Mouse (Mus musculus) lung, embryonic 14.5 days (tissue): ENCODE data around the gene Ttc8. TPM values are rescaled to one million over a fixed set of nuclear protein-coding genes. Genes with fewer than 3 reads are reported as not detected.

Experiments
- ATAC-seq: fragments of 200-750 bp; cut with Nextera tagmentation; 2 replicates; pipeline ENCODE4 v1.8.0; 2017; ENCODE audit warnings: mild to moderate bottlenecking, moderate TSS enrichment, moderate library complexity; ENCODE audit not compliant: insufficient read depth
- DNase-seq: peaks from one replicate; pipeline ENCODE4 v3.0.0-alpha.2; 2015
- H3K27ac ChIP-seq: fragments of 300-500 bp; sonication (generic); 2 replicates; pipeline ENCODE4 v1.5.1; 2014; ENCODE audit warnings: low read depth, mild to moderate bottlenecking, moderate library complexity
- H3K27me3 ChIP-seq: fragments of 300-500 bp; sonication (generic); 2 replicates; pipeline ENCODE4 v1.6.1; 2014; ENCODE audit warnings: low read length, control low read depth; ENCODE audit not compliant: insufficient read depth
- H3K36me3 ChIP-seq: fragments of 300-500 bp; sonication (generic); 2 replicates; pipeline ENCODE4 v1.6.1; 2014; ENCODE audit warnings: control low read depth; ENCODE audit not compliant: insufficient read depth
- H3K4me1 ChIP-seq: fragments of 300-500 bp; sonication (generic); 2 replicates; pipeline ENCODE4 v1.6.1; 2014; ENCODE audit warnings: antibody characterized with exemption, control low read depth; ENCODE audit not compliant: insufficient read depth
- H3K4me2 ChIP-seq: fragments of 300-500 bp; sonication (generic); 2 replicates; pipeline ENCODE4 v1.6.1; 2014; ENCODE audit warnings: mild to moderate bottlenecking
- H3K4me3 ChIP-seq: fragments of 300-500 bp; sonication (generic); 2 replicates; pipeline ENCODE4 v1.5.1; 2014; ENCODE audit warnings: low read depth, low read length
- H3K9ac ChIP-seq: fragments of 300-500 bp; sonication (generic); 2 replicates; pipeline ENCODE4 v1.6.1; 2014
- H3K9me3 ChIP-seq: fragments of 300-500 bp; sonication (generic); 2 replicates; pipeline ENCODE4 v1.6.1; 2016; ENCODE audit warnings: low read depth, low read length, control low read depth
- CTCF ChIP-seq: IDR thresholded peaks from 2 replicates; pipeline ENCODE4 v1.5.1; 2016; ENCODE audit warnings: antibody characterized with exemption, low read depth
- WGBS: fragments of 180-500 bp; shearing (Covaris S2); extraction: QIAGEN DNeasy Blood & Tissue Kit; methylation state at CpG from one replicate; pipeline ENCODE4 v1.1.7; 2014; 5-methylcytosine and 5-hydroxymethylcytosine counted together
- polyA plus RNA-seq: library from polyadenylated mRNA; unstranded; fragments of >200 nt; fragmentation: Nextera tagmentation; extraction: Ambion mirVana; gene quantifications from 2 replicates; pipeline ENCODE4 v1.2.1, GENCODE M21; 2014

The Ttc8 gene
- polyA plus RNA-seq, 1 experiment from 2014 or later: 36.6 TPM

DNA sequence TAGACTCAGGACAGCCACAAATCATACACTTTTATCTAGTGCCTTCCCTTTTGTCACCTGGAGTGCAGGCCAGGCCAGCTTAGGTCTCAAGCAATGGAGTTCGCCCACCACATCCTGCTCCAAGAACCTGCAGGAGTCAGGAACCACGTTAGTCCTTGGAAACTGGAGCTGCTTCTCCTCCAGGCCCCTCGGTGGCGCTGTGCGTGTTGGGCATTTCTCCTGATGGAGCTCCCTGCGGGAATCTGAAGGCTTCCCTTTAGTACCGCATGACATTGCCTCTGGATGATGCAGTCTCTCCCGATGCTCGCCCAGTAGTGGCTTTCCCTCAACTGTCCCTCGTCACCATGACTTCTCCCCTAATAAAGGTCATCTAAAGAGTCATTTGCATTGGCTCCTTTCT, 53.1 kb downstream of the Ttc8 start:
- ATAC-seq (no peak), DNase-seq (no peak)
- Histone ChIP-seq H3K4me2 (no peak overlapping the region), H3K36me3 (peaks cover 26% of the 10 kb centered on the region), H3K9me3 (no peaks in the 10 kb centered on the region), H3K27me3 (no peaks in the 10 kb centered on the region), H3K4me1 (no peaks in the 10 kb centered on the region), H3K9ac (no peak overlapping the region), H3K27ac (no peak overlapping the region), H3K4me3 (no peak overlapping the region)
- WGBS: 84% methylated on average over 10 of the region's 10 CpGs
- no peak for TF ChIP-seq CTCF

DNA sequence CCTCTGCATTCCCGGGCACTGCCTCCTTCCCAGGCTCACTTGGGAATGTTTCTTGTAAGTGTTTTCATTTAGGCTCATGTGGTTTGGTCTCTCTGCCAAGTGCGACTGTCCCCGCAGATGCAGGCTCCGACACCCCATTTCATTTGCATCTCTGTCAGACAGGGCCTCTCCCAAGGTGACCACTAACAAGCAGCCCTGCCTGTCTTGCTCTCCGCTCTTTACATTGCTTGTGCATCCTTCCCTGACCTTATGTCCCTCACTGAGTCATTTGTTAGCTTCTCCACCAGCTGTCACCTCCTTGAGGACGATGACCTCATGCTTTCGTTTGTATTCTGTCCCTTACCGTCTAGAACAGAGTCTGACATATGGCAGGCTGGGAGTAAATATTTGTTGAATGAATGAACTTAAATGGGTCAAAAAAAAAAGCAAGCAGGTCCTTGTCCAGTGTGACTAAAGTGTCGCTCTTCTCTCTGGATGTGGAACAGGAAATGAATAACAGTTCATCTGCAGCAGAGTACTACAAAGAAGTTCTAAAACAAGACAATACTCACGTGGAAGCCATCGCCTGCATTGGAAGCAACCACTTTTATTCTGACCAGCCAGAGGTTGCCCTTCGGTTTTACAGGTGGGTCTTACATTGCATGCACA, 53.9 kb downstream of the Ttc8 start:
- H3K27ac ChIP-seq: no peak overlapping the region
- no peak; the same call in 1 of the 2 replicates for ATAC-seq
- peaks cover 26% of the 10 kb centered on the region for H3K36me3 ChIP-seq
- no peak overlapping the region for H3K4me2 ChIP-seq
- DNase-seq: no peak
- H3K27me3 ChIP-seq: no peaks in the 10 kb centered on the region
- no peaks in the 10 kb centered on the region for H3K9me3 ChIP-seq
- WGBS: 41% methylated on average over 12 of the region's 12 CpGs
- H3K9ac ChIP-seq: no peak overlapping the region
- no peak overlapping the region for H3K4me3 ChIP-seq
- TF ChIP-seq CTCF: no peak
- H3K4me1 ChIP-seq: no peaks in the 10 kb centered on the region

DNA sequence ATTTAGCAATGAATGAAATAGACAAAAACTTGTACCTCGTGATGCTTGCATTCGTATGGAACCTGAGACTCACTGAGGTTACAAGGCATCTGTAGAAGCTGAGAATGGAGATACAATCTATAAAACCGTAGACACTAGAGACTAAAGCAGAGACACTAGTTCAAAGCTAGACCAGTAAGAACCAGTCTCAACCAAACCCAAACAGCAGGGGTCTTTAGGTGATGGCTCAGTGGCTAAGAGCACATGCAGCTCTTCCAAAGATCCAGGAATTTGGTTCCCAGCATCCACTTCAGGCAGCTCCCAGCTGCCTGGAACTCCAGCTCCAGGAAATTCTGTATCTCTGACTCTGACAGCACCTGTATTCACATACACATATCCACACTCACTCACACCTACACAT, 60.7 kb downstream of the Ttc8 start:
- Histone ChIP-seq H3K4me3 (no peak overlapping the region), H3K4me2 (no peak overlapping the region), H3K9ac (no peak overlapping the region), H3K9me3 (no peaks in the 10 kb centered on the region), H3K27me3 (no peaks in the 10 kb centered on the region), H3K4me1 (no peaks in the 10 kb centered on the region), H3K36me3 (peaks cover 24% of the 10 kb centered on the region), H3K27ac (no peak overlapping the region)
- DNase-seq: no peak
- no peak for TF ChIP-seq CTCF
- 90% methylated on average over 3 of the region's 3 CpGs for WGBS
- no peak for ATAC-seq

DNA sequence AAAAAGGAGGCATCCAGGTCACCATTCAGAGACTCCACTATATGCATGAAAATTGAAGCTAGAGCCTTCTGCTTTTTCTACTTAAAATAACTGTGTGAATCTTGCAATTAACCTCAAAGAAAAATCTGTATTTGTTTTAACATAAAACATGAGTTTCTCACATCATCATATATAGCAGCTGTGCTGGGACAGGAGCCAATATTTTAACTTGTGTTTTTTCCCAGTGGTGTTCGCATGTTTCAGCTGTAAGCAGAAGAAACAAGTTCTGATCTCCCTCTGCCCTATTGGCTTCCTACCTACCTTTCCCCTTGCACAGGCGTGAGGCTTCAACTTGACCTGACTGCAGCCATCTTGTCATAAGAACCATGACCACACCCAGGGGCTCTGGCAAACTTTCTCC, 64.4 kb downstream of the Ttc8 start:
- ATAC-seq: no peak

DNA sequence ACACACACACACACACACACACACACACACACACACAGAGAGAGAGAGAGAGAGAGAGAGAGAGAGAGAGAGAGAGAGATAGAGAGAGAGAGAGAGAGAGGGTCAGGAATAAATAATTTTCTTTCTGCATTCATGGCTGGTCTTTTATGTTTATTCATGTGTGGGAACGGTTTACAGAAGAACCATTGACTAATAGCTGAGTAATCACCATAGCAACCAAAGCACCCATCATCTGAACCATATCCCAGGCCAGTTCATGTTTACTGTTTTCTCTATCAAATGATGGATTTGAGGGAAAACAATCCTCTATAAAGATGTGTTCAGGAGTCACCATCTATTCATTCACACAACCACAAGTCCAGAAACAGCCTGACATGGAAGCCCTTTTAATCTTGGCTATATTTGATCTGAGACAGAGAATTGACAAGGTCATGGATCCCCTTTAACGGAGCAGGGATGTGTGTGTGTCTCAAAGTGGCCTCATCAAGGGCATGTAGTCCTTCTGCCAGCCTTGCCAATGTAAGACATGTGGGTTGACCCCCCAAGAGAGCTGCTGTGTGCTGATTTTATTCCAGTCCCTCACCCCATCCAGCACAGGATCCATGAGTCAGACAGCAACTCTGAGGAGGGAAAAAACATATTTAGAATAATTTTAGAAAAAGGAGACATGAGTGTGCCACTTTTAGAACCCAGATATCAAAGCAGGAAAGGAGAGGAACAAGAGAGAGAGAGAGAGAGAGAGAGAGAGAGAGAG, 70.9 kb downstream of the Ttc8 start:
- TF ChIP-seq CTCF: no peak
- H3K36me3 ChIP-seq: no peaks in the 10 kb centered on the region

More for the DNA sequence above, 64.4 kb downstream of the Ttc8 start:
- Histone ChIP-seq H3K9ac (no peak overlapping the region), H3K36me3 (0 out of 2 replicates have a peak, but pooled peaks cover 3% of the 10 kb centered on the region), H3K27me3 (no peaks in the 10 kb centered on the region), H3K9me3 (no peaks in the 10 kb centered on the region), H3K4me3 (no peak overlapping the region), H3K4me1 (no peaks in the 10 kb centered on the region), H3K27ac (no peak overlapping the region), H3K4me2 (no peak overlapping the region)
- 76% methylated on average over 2 of the region's 2 CpGs for WGBS
- peak; percentile 20 for DNase-seq
- no peak for TF ChIP-seq CTCF

DNA sequence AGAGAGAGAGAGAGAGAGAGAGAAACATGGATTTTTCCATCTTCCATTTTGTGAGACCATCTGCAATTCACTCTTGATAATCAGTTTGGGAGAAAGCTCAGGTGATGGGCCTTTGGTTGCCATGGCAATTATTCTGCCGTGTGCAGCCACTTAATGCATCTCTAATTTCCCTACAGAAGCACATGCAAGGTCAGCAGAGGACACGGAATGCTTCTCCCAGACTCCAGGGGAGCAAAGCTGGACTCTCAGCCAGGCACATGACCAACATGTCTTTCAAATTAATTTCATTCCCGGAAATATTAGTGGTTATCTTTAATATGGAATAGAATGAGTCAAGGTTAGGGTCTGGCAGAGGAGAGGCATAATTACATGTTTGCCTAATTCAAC, 71.4 kb downstream of the Ttc8 start:
- no peaks in the 10 kb centered on the region for H3K9me3 ChIP-seq
- no peak for TF ChIP-seq CTCF
- H3K4me3 ChIP-seq: no peak overlapping the region
- 79% methylated on average over 3 of the region's 3 CpGs for WGBS
- H3K4me1 ChIP-seq: no peaks in the 10 kb centered on the region
- DNase-seq: no peak
- no peak for ATAC-seq
- H3K27ac ChIP-seq: no peak overlapping the region
- no peaks in the 10 kb centered on the region for H3K36me3 ChIP-seq
- no peaks in the 10 kb centered on the region for H3K27me3 ChIP-seq
- no peak overlapping the region for H3K9ac ChIP-seq
- no peak overlapping the region for H3K4me2 ChIP-seq

More for the DNA sequence above, 70.9 kb downstream of the Ttc8 start:
- ATAC-seq: no peak
- no peak for DNase-seq
- Histone ChIP-seq H3K9ac (no peak overlapping the region), H3K4me2 (no peak overlapping the region), H3K27ac (no peak overlapping the region), H3K4me1 (no peaks in the 10 kb centered on the region), H3K9me3 (no peaks in the 10 kb centered on the region), H3K4me3 (no peak overlapping the region), H3K27me3 (no peaks in the 10 kb centered on the region)
- 65% methylated on average over 2 of the region's 2 CpGs for whole genome bisulfite sequencing

DNA sequence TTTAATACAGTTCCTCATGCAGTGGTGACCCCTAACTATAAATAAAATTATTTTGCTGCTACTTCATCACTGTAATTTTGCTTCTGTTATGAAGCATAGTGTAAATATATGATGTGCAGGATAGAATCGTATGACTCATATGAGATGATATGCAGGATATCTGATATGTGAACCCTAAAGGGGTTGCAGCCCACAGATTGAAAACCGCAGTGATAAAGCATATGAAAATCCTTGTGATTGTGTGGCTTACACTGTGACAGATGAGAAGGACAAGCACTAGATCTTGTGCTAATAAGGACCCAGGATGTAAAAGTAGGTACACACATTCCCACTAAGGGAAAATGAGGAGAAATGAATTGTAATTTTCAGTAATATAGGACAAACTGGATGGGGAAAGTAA, 73.4 kb downstream of the Ttc8 start:
- DNase-seq (no peak), ATAC-seq (no peak)
- Histone ChIP-seq H3K4me3 (no peak overlapping the region), H3K27me3 (no peaks in the 10 kb centered on the region), H3K4me2 (no peak overlapping the region), H3K36me3 (no peaks in the 10 kb centered on the region), H3K9me3 (no peaks in the 10 kb centered on the region), H3K27ac (no peak overlapping the region), H3K4me1 (no peaks in the 10 kb centered on the region), H3K9ac (no peak overlapping the region)
- no peak for TF ChIP-seq CTCF
- WGBS: 70% methylated on average over 2 of the region's 2 CpGs
